Mouse (Mus musculus) monocyte, adult 2 months (primary cell): Measurements from ENCODE around the gene Cckar.

ENCODE experiments used
- DNase-seq, 2 experiments: peaks; one replicate each; pipeline ENCODE4 v3.0.0; 2022; ENCODE audit warnings: low spot score in 2 of 2, low read depth in 1 of 2

Gene Cckar

GRCm38 (mm10) chr5:53707235-53708177, at the start of gene Cckar:
TSS of gene Cckar (minus strand) at chr5:53707705.
- DNase-seq = no peak

GRCm38 (mm10) chr5:53744061-53744460, 36.6 kb upstream of the Cckar start:
- DNase-seq = no peak

GRCm38 (mm10) chr5:53732933-53733332, 25.4 kb upstream of the Cckar start:
- no peak for DNase-seq

GRCm38 (mm10) chr5:53727606-53728005, 20.1 kb upstream of the Cckar start:
- DNase-seq = no peak

DNA sequence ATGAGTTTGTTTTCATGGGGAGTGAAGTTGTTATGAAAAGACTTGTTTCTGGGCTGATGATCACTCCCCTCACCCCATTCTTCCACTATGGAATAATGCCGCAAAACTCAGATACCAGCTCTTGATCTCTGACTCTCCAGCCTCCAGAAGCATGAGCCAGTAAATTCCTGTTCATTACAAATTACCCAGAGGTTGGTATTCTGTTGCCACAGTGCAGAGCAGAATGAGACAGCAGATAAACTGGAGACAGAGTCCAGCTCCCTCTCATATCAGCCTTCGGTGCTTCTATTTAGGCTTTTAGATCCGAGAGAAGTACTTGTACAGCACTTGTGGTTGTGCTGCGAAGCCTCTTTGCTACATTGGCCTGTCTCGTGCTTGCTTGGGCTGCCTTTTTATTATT, 18.5 kb upstream of the Cckar start:
- DNase-seq = no peak

DNA sequence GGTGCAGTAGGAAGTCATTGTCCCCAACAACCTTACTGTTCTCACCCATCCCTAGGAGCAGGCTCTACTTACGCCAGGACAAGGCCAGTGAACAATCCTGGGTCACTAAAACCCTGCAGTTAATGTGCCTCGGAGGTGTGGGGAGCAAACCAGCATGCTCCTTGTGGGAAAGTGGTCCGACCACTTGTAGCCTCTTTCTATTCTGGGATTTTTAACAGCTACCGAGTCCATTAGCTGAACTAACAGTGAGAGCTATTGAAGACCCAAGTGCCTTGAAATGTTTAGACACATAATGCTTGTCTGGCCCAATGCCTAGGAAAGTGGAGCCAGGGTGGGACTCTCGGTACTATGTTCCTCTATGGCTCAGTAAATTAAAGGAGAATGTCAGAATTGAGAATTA, 9.0 kb upstream of the Cckar start:
- DNase-seq = no peak

- no peak for DNase-seq
Observed at GRCm38 (mm10) chr5:53711277-53711676, 3.8 kb upstream of the Cckar start.

GRCm38 (mm10) chr5:53708191-53708590, 686 bp upstream of the Cckar start:
- DNase-seq = no peak

- no peak for DNase-seq
Observed at GRCm38 (mm10) chr5:53702686-53703085, 4.8 kb downstream of the Cckar start.

- DNase-seq = no peak
Observed at GRCm38 (mm10) chr5:53697794-53698193, 9.7 kb downstream of the Cckar start.

DNA sequence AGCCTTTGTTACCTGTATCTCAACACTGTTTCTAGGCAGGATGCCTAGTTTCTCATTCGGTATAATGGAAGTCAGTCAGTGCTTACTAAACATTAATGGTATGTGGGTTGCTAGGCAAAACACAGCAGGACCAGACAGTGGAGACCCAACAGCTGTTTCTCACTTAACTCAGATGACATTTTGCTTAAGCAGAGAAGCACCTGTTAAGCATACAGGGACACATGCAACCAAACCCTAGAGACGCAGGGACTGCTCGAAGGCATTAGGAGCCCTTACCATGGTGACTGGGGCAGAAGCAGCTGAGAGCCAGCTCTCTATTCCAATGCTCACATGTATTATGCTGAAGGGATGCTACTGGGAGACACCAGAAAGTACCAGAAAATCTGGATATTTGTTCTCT, 10.8 kb downstream of the Cckar start:
- no peak for DNase-seq

- no peak for DNase-seq
Observed at GRCm38 (mm10) chr5:53692662-53693061, 14.8 kb downstream of the Cckar start.

DNA sequence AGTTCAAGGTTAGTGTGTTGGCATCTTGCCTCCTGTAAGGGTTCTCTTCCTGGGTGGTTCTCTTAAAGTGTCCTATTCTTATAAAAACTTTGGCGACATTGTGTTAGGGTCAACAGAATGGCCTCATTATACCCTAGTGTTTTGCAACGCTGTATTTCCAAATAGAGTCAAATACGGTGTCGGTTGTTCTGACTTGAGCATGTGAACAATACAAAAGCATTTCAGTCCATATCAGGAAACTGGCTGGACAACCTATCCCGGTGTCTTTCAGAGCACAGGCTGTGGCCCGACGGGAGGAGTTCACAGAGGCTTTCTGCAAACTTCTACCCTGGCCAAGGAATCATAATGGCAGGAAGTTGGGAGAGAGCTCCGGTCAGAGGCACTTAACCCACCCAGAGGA, 15.4 kb downstream of the Cckar start:
- no peak for DNase-seq

DNA sequence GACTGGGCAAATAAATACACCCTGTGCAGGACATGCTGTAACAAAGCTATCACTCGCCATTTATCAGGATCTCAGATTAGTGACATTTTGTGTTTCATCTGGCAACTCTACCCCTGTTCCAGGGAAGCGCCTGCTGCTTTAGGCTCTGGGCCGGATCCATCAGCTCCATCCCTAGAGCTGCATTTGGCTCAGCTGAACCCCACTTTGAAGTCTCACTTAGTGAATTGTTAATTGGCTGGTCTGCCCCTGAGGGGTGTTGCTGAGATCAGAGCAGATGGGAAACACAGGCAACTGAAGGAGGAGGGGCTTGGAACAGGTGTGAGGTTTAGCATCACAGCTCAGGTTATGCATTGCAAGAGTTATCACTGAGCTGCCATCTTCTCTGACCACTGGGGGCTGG, 15.9 kb downstream of the Cckar start:
- no peak for DNase-seq

GRCm38 (mm10) chr5:53688326-53688725, 19.2 kb downstream of the Cckar start:
- no peak for DNase-seq

GRCm38 (mm10) chr5:53686379-53686778, 21.1 kb downstream of the Cckar start:
- DNase-seq = no peak

DNA sequence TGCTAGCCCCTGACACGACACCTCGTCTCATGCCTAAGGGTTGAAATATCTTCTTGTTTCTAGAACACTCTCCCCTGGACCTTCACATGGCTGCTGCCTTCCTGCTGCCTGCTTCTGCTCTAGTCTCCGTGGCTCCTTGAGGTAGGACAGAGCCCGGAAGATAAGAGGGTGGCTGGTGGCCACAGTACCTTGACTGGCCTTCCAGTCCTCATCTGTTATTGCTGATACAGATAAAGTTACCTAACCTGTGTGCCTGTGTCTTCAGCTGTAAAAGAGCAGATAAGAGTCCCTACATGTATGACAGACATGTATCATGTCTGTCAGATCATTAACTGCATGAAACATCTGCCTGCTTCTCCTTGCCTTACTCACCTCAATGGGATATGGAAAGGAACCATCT, 21.9 kb downstream of the Cckar start:
- no peak for DNase-seq

GRCm38 (mm10) chr5:53684417-53684816, 23.1 kb downstream of the Cckar start:
- DNase-seq = no peak

- DNase-seq = no peak
Observed at GRCm38 (mm10) chr5:53683916-53684315, 23.6 kb downstream of the Cckar start.

DNA sequence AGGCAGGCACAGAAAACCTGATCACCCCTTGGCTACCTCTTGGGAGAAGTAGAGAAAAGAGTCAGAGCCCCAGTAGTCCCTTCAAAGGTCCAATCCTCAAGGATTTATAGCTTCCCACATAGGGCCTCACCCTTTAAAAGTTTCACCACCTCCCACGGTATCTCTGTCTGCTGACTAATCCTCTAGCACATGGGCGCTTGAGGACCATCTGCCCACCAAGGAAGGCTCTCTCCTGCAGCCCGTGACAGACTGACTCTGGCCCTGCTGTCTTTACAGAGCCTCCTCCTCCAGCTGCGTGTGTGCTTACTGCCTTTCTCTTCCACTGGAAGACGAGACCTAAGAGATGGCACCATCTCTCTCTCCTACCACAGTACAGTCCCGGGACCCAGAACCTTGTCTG, 27.9 kb downstream of the Cckar start:
- no peak for DNase-seq

DNA sequence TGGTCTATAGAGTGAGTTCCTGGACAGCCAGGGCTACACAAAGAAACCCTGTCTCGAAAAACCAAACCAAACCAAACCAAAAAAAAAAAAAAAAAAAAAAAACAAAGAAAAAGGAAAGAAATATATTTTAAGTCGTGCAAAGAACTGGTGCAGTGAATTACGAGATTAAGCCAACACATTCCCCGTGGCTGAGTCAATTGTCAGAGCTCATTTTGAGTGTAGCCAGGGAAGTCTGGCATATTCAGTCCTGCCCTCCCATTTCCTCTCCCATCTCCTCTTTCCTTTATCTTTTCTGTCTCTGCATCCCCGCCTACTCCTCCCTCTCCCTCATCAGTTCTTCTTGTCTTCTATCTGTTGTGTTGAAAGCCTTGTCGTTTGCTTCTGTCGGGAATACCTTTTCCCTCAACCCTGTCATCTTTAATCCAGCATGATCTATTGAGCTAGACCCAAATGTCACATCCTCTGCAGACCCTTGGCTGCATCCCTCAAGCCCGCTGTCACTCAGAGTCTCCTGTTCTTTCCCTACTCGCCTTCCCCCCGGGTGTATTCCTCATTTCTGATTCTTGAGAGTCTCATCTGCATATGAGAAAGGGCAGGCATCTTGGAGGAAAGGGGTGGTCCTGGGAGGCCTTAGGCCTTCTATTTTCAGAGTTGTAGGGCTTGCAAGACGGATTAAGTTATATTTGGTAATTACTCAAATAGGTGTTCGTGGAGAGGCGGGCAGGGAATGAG, 29.3 kb downstream of the Cckar start:
- DNase-seq = no peak

- no peak for DNase-seq
Observed at GRCm38 (mm10) chr5:53676671-53677070, 30.8 kb downstream of the Cckar start.
